Mouse (Mus musculus): ENCODE data around the gene Prrc2b.

DNA sequence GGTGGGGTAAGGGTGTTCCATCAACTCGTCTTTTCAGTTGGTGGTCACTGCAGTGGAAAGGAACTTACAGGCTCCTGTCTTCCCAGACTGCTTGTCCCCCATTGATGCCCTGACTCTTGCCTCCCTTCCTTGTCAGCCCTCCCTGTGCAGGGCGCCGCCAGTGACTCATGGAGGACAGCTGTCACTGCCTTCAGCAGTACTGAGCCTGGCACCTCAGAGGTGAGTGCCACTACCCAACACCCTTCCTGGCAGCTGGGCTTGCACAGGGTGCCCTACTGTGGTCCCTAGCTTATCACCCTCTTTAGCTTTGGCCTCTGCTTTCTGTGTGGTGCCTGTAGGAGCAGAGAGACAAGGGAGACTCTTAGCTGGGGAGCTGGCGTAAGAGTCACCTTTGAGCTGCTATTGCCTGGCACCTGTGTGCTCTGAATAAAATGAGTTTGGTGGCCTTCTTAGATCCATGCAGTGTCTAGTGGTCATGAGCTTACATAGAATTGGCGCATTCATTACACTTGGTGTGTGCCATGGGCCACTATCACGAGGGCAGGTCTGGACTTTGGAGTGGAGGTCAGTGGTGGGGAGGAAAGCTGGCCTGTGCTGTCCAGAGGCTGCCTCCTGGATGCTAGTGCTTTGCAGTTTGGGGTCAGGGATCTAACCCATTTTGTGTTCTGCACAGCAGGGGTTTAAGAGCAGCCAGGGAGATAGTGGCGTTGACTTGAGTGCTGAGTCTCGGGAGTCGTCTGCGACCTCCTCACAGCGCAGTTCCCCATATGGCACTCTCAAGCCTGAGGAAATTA, 67.9 kb downstream of the Prrc2b start:
- TF ChIP-seq CTCF (IDR thresholded peaks at IDR 0.05; ENCODE audit: low read depth) (no peak), EP300 (IDR thresholded peaks at IDR 0.05; ENCODE audit: low read depth) (no peak)
